Mouse (Mus musculus) gastrocnemius, postnatal 4 days (tissue): ENCODE results near the gene Mlst8. TPM values are rescaled to one million over a fixed set of nuclear protein-coding genes. Genes with fewer than 3 reads are reported as not detected.

Experiments
- DNase-seq, 2 experiments: peaks; one replicate each; pipeline ENCODE4 v3.0.0; 2021 to 2022; ENCODE audit warnings: low spot score in 2 of 2, mixed read lengths in 2 of 2
- long read RNA-seq, 2 experiments: library from polyadenylated mRNA; stranded (forward); transcript quantifications; one replicate each; pipeline ENCODE4 v2.0.0; 2021
- total RNA-seq, 2 experiments: library from RNA; stranded (reverse); gene quantifications; 2 replicates each; pipeline ENCODE4 v1.2.3; 2021

Mlst8 gene
- total RNA-seq: 10 to 100 TPM; 12.4 to 16.8 TPM
- long read RNA-seq, experiment 1, transcript Mlst8-202 (9 exons, 3,340 nt): major isoform, 7 of 25 reads
- long read RNA-seq, experiment 1, partial matches to known transcripts: 1 of 25 reads
- long read RNA-seq, experiment 1, other reads (novel, unspliced or antisense): 13 of 25 reads
- long read RNA-seq, experiment 2, transcript Mlst8-202 (9 exons, 3,340 nt): major isoform, 7 of 32 reads
- long read RNA-seq, experiment 2, partial matches to known transcripts: 4 of 32 reads
- long read RNA-seq, experiment 2, other reads (novel, unspliced or antisense): 14 of 32 reads

- DNase-seq: peak; percentile 97 to 98
Observed at GRCm38 (mm10) chr17:24478663-24479380, at the start of gene Mlst8. Mlst8 (minus strand) TSS chr17:24479078.

- no peak for DNase-seq
Observed at GRCm38 (mm10) chr17:24528560-24528918, 49.7 kb upstream of the Mlst8 start.

GRCm38 (mm10) chr17:24527723-24528559 is 49.1 kb upstream of the Mlst8 start, which contains the start of gene Traf7:
Traf7 (minus strand) TSS chr17:24527938.
- DNase-seq: peak; percentile 71 to 89

GRCm38 (mm10) chr17:24527315-24527714 is 48.4 kb upstream of the Mlst8 start:
- DNase-seq: no peak

GRCm38 (mm10) chr17:24524734-24525133 is 45.9 kb upstream of the Mlst8 start:
- DNase-seq: no peak

- DNase-seq: no peak
Observed at GRCm38 (mm10) chr17:24520450-24520849, 41.6 kb upstream of the Mlst8 start.

- DNase-seq: no peak
Observed at GRCm38 (mm10) chr17:24514270-24515257, 35.7 kb upstream of the Mlst8 start.

- no peak for DNase-seq
Observed at GRCm38 (mm10) chr17:24513609-24514008, 34.7 kb upstream of the Mlst8 start.

- DNase-seq: no peak
Observed at GRCm38 (mm10) chr17:24507806-24508460, 29.1 kb upstream of the Mlst8 start.

- no peak for DNase-seq
Observed at GRCm38 (mm10) chr17:24507129-24507664, 28.3 kb upstream of the Mlst8 start.

- no peak for DNase-seq
Observed at GRCm38 (mm10) chr17:24506332-24507070, 27.6 kb upstream of the Mlst8 start.

- DNase-seq: no peak
Observed at GRCm38 (mm10) chr17:24505286-24505955, 26.5 kb upstream of the Mlst8 start.

- no peak for DNase-seq
Observed at GRCm38 (mm10) chr17:24504085-24504484, 25.2 kb upstream of the Mlst8 start.

GRCm38 (mm10) chr17:24502208-24502607 is 23.3 kb upstream of the Mlst8 start:
- no peak for DNase-seq

GRCm38 (mm10) chr17:24496026-24496425 is 17.1 kb upstream of the Mlst8 start:
- no peak for DNase-seq

- DNase-seq: no peak
Observed at GRCm38 (mm10) chr17:24495443-24495842, 16.6 kb upstream of the Mlst8 start.

- peak in 1 of 2 experiments; percentile 63 for DNase-seq
Observed at GRCm38 (mm10) chr17:24494627-24495335, 15.9 kb upstream of the Mlst8 start.

GRCm38 (mm10) chr17:24490399-24490798 is 11.5 kb upstream of the Mlst8 start:
- no peak for DNase-seq
